Mouse (Mus musculus): ENCODE measurements at regions not wholly inside any gene's neighbourhood (a gene's known extent, or its start where the extent isn't known, plus 50 kb on each side); places are given as distances from the start of the nearest gene placed in this dataset.

- TF ChIP-seq CTCF (IDR thresholded peaks at IDR 0.05): no peak
- TF ChIP-seq POLR2A (IDR thresholded peaks at IDR 0.05; ENCODE audit: insufficient read depth, low read depth, low read length): no peak
Measured at GRCm38 (mm10) chr12:64815871-64816270, 101.8 kb upstream of the Gm527 start.
